Mouse (Mus musculus): ENCODE data around the gene Slco2a1.
"Not testable (repeated sequence)": the region's sequence is repeated elsewhere in the genome, so short reads cannot be mapped to it uniquely, and the experiment has no call there.

Slco2a1 gene

DNA sequence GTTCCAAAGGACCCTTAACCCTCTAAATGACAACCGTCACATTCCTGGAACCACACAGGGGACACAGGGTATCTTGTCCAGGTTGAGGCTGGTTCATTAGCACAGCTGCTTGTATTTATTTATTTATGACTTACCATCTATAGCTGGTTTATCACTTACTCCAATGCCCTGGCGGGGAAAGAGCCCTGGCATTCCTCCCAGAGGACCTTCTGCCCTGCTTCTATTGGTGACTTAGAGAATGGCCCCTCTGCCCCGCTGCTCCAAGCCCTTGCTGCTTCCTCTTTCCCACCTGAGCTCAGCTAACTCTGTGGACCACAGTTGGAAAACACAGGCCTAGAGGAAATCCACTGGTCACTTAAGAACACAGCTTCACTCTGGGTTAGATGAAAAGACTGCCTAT is 94.9 kb downstream of the Slco2a1 start:
- DNase-seq (ENCODE audit: low spot score), result no peak

DNA sequence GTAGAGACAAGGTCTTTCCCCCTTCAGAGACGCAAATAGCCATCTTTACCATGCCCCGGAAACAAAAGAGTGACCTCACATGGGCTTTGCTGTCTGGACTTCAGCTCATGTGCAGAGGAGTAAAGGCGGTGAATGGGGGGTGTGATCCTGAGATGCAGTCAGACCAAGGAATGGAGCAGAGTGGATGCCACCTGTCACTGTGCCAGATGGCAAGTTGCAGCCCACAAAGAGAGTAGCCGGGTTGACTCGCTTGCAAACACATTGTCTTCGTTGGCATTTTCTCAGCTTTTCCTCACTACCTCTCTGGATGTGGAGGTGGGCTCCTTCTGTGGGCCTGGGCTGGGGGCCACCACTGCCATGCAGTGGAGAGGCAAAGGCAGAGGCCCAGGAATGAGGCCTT is 98.2 kb downstream of the Slco2a1 start:
- no peak for DNase-seq (ENCODE audit: low spot score)

DNA sequence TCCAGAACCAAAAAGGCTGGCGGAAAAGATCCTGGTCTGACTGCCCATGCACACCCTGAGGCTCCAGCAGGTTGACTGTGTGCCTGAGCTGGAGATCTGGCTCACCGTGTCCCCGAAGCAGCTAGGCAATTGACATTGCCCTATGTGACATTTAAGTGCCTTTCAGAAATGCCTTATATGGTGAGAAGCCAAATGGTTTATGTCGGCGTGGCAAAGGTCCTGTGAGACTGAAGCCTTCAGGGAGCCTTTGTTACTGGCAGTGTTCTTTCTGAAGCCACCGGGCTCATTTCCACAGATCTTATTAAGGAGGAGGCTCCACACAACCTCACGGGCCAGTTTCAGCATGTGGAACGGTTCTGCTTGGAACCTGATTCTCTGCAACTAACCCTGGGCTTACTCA is 98.8 kb downstream of the Slco2a1 start:
- no peak for DNase-seq (ENCODE audit: low spot score)

- no peak for DNase-seq (ENCODE audit: low spot score)
Measured at GRCm38 (mm10) chr9:103088661-103089060, 100.1 kb downstream of the Slco2a1 start.

DNA sequence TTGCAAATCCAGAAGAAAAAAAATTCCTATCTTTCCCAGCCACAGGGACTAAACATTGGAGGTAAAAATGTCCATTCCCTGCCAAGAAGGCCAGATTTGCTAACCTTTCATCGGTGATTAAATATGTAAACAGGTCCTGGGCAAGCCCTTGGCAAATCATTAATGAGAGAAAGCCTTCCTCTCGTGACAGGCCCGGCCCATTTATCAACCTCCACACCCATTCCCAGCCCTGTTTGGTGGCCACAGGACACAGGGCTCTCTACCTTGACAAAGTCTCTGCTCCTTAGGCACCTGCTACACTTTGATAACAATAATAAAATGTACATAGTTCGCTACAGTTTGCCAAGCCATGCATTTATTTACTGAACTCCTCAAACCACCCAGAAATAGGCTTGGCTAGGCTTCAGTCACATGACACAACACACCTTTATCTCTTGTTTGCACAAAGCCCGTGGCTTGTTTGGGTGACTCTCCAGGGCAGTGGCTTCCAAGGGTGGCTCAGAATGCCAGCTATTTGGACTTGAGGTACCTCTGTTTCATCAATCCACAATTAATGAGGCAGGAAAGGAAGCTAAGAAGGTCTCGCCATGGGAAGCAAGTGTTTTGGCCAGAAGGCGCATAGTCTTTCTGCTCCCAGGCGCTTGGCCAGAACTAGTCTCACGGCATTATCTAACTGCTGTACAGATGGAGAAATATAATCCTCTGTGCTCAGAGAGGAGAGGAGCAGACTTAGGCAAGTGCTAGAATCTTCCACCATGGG is 101.8 kb downstream of the Slco2a1 start:
- no peak for DNase-seq (ENCODE audit: low spot score)

GRCm38 (mm10) chr9:103091039-103091883 is 102.7 kb downstream of the Slco2a1 start:
- no peak for DNase-seq (ENCODE audit: low spot score)

- DNase-seq (ENCODE audit: low spot score), result peak; percentile 69
Measured at GRCm38 (mm10) chr9:103092248-103092647, 103.7 kb downstream of the Slco2a1 start.

DNA sequence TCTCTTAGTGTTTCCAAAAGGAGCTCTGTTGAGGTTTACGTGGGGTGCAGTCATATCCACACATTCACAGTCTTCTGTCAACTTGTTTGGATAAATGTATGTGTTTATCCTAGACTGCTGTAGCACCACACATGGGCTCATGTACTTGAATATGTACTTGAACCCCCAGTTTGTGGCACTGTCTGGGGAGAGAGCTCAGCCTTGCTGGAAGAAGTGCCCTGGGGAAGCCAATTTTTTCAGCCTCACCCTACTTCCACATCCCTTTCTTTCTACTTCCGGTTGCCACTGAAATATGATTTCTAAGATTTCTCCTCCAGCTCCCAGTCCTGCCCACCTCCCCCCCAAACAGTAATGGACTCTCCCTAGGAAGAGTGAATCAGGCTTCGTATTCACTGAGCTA is 105.2 kb downstream of the Slco2a1 start:
- DNase-seq (ENCODE audit: low spot score), result no peak

- not testable (repeated sequence) for DNase-seq (ENCODE audit: low spot score)
Measured at GRCm38 (mm10) chr9:103108341-103108798, 119.9 kb downstream of the Slco2a1 start.

DNA sequence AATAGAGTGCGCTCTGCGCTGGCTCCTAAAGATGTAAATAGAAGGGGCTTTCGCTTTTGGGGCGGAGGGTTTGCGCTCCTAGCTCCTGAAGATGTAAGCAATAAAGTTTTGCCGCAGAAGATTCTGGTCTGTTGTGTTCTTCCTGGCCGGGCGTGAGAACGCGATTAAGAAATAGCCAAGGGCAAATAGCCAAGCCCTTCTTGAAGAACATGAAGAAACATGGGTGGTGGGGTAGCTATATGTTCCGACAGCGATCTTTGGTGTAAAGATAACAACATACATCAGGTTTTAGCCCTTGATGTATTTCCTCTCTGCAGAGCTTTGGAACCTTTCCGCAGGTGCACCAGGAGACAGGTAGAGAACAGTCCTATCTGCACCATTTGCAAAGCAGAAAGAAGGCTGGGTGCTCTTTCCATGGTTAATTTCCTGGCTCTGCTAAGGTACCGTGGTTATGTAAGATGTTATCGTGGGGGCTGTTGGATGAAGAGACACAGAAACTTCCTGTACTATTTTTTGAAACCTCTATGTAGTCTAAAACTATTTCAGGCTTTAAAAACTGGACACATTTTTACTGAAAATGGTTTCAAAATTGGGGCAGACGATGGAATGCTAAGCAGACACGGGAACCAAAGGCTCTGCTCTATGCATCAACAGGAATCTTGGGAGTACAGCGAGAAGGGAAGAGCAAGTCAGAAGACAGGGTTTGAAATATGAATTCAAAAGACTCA is 120.6 kb downstream of the Slco2a1 start:
- no peak for DNase-seq (ENCODE audit: low spot score)

DNA sequence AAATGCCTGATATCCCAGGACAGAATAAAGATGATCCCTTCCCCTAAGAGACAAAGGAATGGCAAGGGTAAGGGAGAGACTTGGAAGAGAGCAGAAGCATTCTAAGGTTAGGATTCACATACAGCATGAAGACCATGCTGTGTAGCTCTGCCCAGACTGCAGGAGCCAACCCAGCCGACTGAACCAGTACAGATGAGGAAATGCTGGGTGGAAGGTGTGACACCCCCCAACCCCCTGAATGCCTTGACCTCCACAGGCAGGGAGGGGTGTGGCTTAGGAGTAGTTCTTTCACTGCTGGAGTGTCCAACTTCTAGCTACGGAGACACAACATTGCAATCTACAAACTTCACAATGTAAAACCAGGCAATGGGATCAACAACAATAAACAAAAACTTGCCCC is 121.4 kb downstream of the Slco2a1 start:
- DNase-seq (ENCODE audit: low spot score), result no peak

DNA sequence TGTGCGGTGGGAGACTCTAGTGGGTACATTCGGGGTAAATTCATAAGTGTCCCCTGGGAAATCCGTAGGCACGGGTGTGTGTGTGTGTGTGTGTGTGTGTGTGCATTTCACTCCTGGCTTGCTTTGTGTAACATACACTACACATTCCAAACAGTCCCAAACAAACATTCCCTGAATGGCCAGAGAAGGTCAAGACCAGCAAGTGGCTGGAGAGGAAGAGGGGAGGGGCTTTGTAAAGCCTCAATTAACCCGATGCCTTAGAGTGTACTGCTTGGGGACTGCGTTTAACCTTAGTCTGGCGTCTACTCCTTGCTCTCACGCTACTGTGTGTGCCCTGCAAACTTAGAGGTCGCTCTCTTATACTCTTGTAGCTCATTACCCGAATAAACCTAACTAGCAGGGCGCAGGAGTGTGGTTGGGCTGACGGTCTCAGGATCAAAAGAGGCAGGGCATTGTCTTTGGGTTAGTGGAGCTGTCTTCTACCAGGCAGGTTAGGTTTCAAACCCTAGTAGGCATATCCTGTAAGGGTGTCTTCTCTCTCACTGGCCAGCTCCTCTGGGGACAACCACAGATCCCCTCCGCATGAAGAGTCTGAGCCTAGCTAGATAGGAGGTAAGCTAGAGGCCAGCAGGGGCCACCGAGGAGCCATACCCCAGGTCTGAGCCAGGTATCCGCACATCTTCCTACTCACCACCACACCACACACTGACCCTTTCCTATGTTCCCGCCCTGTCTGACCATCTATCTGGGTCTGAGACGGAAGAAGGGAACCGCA is 122.4 kb downstream of the Slco2a1 start:
- no peak for DNase-seq (ENCODE audit: low spot score)

DNA sequence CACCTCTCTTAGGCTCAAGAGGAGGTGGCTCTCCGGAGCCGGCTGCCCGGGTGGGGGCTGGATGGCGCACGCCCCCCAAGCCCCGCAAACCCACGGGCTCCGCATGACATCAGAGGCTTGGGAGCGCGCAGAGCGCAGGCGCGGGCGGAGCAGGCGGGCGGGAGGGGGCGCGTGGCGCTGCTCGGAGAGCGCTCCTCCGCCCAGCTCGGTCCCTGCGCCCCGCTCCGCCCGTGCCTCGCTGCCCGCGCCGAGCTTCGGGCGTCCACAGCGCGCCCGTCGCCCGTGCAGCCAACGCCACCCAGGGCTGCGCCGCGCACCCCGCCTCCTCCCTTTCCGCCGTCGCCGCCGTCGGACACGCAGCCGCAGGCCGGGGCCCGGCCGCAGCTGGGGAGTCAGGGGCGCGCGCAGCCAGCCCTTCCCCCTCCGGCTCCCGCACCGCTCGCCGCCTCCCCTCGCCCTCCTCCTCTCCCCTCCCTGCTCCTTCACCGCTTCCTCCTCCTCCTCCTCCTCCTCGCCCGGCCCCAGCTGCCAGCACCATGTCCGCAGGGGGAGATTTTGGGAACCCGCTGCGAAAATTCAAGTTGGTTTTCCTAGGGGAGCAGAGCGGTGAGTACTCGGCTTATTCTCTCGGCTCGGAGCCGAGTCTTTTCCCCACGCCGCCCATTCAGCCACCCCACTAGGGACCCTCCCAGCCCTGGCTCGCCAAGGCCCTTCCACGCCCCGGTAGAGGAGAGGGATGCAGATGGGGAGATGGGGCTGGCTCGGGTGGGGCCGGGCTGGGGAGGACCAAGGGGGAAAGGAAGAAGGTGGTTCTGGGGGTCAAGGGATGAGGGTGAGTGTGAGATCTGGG is 123.3 kb downstream of the Slco2a1 start, which contains the start of gene Rab6b:
TSS of gene Rab6b (plus strand) at position 167 of the 850 bp plus-strand sequence.
- DNase-seq (ENCODE audit: low spot score), result peak; percentile 26

DNA sequence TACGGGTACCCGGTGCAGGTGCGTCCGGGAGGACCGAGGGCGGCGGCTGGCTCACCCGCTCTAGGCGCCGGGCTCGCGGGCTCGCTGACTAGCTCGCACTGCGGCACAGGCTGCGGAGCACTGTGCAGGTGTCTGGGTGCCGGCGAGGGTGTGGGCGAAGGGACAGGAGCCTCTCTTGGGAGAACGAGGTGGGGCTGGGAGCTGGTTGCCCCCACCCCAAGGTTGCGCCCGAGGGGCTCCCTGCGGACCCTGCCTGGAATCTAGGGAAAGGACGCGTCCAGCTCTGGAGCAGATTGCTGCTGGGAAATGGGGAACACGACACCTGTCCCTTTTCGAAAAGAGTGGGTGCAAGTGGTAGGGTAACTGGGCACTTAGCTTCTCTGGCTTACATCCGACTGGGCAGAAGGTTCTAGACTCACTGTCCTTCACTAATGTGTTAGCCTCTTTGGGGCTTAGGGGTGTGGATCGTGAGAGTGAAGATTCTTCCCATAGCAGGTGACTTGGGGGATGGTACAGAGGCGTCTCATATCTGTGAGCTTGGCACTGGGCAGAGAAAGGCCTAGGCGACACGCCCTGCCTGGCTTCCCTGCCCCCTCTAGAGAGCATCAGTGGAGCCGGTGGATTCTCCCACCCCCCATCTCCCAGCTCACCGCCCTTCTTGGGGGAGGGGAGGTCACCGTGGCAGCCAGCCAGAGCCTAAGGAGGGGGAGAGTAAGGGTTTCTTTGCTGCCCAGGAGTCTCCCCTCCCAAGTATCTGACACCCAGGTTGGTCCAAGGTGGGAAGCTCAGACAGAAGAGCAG is 124.2 kb downstream of the Slco2a1 start:
- DNase-seq (ENCODE audit: low spot score), result peak; percentile 33

- no peak for DNase-seq (ENCODE audit: low spot score)
Measured at GRCm38 (mm10) chr9:103113351-103113750, 124.8 kb downstream of the Slco2a1 start.

GRCm38 (mm10) chr9:103114326-103114725 is 125.8 kb downstream of the Slco2a1 start:
- DNase-seq (ENCODE audit: low spot score), result no peak

GRCm38 (mm10) chr9:103114901-103115300 is 126.4 kb downstream of the Slco2a1 start:
- no peak for DNase-seq (ENCODE audit: low spot score)

DNA sequence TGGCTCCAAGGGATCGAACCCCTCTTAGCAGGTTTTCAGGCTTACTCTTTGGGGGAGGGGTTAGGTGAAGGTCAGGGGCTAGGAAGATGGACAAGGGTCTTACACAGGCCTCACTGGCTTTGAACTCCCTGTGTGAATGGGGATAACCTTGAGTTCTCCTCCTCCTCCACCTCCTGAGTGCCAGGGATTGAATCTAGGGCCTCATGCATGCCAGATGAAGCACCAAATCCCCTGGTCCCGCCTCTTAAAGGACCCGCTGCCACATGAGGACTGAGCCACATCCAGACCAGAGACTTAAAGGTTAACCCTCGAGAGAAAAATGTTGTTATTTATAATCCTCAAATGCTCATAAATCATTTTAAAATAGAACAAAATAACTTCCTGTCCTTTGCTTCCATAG is 128.4 kb downstream of the Slco2a1 start:
- no peak for DNase-seq (ENCODE audit: low spot score)

DNA sequence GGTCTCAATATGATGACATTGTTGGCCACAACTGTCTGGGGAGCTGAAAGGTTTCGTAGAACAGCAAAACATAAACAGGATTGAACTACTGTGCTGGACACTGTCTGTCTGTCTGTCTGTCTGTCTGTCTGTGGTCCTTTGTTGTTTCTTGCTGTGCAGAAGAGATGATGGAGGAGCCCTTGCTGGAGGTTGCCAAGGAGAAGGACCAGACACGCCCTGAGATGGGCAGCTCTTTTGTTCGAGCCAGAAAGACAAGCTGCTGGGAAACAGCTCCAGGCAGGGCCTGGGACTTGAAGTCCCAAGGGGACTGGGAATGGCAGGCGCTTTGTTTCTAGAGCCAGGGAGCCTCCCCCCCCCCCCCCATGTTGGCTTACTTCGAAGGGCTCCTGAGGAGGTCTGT is 129.0 kb downstream of the Slco2a1 start:
- DNase-seq (ENCODE audit: low spot score), result no peak

- DNase-seq (ENCODE audit: low spot score), result no peak
Measured at GRCm38 (mm10) chr9:103117951-103118350, 129.4 kb downstream of the Slco2a1 start.

Measured in urinary bladder, postnatal 25 days (tissue).